In the genomic region with DNA sequence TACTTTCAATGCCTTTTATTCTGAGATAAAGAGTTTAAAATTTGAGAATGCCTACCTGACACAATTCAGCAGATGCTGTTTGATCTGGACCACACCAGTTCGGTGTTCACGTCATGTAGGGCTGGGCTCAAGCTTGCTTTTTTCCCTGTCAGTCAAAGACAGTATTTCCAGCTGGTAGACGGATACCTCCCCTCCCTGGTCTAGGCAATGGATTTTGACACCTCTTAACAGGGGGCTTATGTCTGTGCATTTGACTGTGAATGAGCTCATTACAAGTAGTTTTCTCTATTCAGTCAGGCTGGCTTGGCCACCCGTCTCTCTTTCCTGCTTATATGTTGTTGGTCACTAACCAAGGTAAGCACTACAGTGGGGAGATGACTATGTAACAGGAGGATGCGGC, we compare ENCODE assay signal across 29 mouse cellular contexts. TPM values are rescaled to one million over a fixed set of nuclear protein-coding genes. Genes with fewer than 3 reads are reported as not detected.
DNase-seq lines count a peak whose midpoint lies in the region; ATAC-seq and TF ChIP-seq lines count a peak whose summit lies in the region.
"Had no signal": no experiment of that assay in that cellular context is flagged by ENCODE, and none has a peak within 500 bp of the region (broad histone marks: within the 10 kb centered on the region; RNA-seq: fewer than 3 reads in every experiment).

No protein-coding gene starts in this region.

- TF ChIP-seq POLR2A in heart, adult 2 months (IDR thresholded peaks at IDR 0.05; ENCODE audit: insufficient read depth, low read depth, low read length), result no peak

- TF ChIP-seq EP300 in heart, adult 2 months (IDR thresholded peaks at IDR 0.05; ENCODE audit: insufficient read depth, low read depth, low read length), result no peak

- no peaks in the 10 kb centered on the region for H3K36me3 ChIP-seq in forebrain, embryonic 13.5 days (ENCODE audit: poor library complexity, severe bottlenecking)
- no peaks in the 10 kb centered on the region for H3K36me3 ChIP-seq in forebrain, embryonic 10.5 days (replicated peaks)
- H3K36me3 ChIP-seq in forebrain, embryonic 14.5 days (ENCODE audit: control insufficient read depth, insufficient read depth, low read length), result no peaks in the 10 kb centered on the region
- no peaks in the 10 kb centered on the region for H3K36me3 ChIP-seq in forebrain, postnatal 0 days (ENCODE audit: insufficient read depth)
- no peaks in the 10 kb centered on the region for H3K36me3 ChIP-seq in heart, adult 2 months (ENCODE audit: control insufficient read depth, insufficient read depth, low read length)
- no peaks in the 10 kb centered on the region for H3K36me3 ChIP-seq in midbrain, embryonic 10.5 days
- H3K36me3 ChIP-seq: embryonic facial prominence, embryonic 12.5 days; embryonic facial prominence, embryonic 15.5 days; heart, embryonic 12.5 days; heart, embryonic 15.5 days had no signal

- H3K4me1 ChIP-seq in forebrain, embryonic 13.5 days, result 0 out of 2 replicates have a peak, but pooled peaks cover 12% of the 10 kb centered on the region
- peaks cover 16% of the 10 kb centered on the region for H3K4me1 ChIP-seq in forebrain, embryonic 10.5 days
- no peaks in the 10 kb centered on the region for H3K4me1 ChIP-seq in forebrain, embryonic 14.5 days (ENCODE audit: control insufficient read depth, insufficient read depth, low read length)
- H3K4me1 ChIP-seq in forebrain, postnatal 0 days (ENCODE audit: insufficient read depth), result no peaks in the 10 kb centered on the region
- H3K4me1 ChIP-seq in heart, adult 2 months (ENCODE audit: control insufficient read depth, insufficient read depth, low read length), result no peaks in the 10 kb centered on the region
- H3K4me1 ChIP-seq in midbrain, embryonic 10.5 days, result peaks cover 9% of the 10 kb centered on the region
- H3K4me1 ChIP-seq: embryonic facial prominence, embryonic 15.5 days; heart, embryonic 12.5 days; heart, embryonic 15.5 days had no signal

- H3K4me2 ChIP-seq in forebrain, embryonic 13.5 days, result no peak overlapping the region
- no peak overlapping the region for H3K4me2 ChIP-seq in forebrain, embryonic 14.5 days (ENCODE audit: low read length)
- no peak overlapping the region for H3K4me2 ChIP-seq in forebrain, postnatal 0 days (ENCODE audit: low read depth)
- H3K4me2 ChIP-seq: embryonic facial prominence, embryonic 12.5 days; embryonic facial prominence, embryonic 15.5 days; heart, embryonic 12.5 days; heart, embryonic 15.5 days; hindbrain, embryonic 14.5 days had no signal

- no peak overlapping the region; the same call in 1 of the 2 replicates for H3K27ac ChIP-seq in forebrain, embryonic 13.5 days
- H3K27ac ChIP-seq in forebrain, embryonic 10.5 days, result no peak overlapping the region
- H3K27ac ChIP-seq in forebrain, embryonic 14.5 days (ENCODE audit: low read depth, low read length), result no peak overlapping the region
- H3K27ac ChIP-seq in forebrain, postnatal 0 days (ENCODE audit: low read depth, low read length), result no peak overlapping the region
- H3K27ac ChIP-seq in heart, adult 2 months, result no peak overlapping the region
- no peak overlapping the region for H3K27ac ChIP-seq in midbrain, embryonic 10.5 days (replicated peaks)
- H3K27ac ChIP-seq: embryonic facial prominence, embryonic 12.5 days; embryonic facial prominence, embryonic 15.5 days; heart, embryonic 15.5 days; hindbrain, embryonic 14.5 days; hindbrain, postnatal 0 days had no signal

- intact Hi-C loops in heart, adult 2 months (cut with DNase I), result no loop called here

- H3K9me3 ChIP-seq in forebrain, embryonic 13.5 days (replicated peaks), result no peaks in the 10 kb centered on the region
- H3K9me3 ChIP-seq in forebrain, embryonic 10.5 days, result peaks cover 4% of the 10 kb centered on the region; the same call in 1 of the 2 replicates
- H3K9me3 ChIP-seq in forebrain, embryonic 14.5 days (replicated peaks; ENCODE audit: control insufficient read depth, low read length), result no peaks in the 10 kb centered on the region
- H3K9me3 ChIP-seq in forebrain, postnatal 0 days (ENCODE audit: low read length), result no peaks in the 10 kb centered on the region
- no peaks in the 10 kb centered on the region for H3K9me3 ChIP-seq in midbrain, embryonic 10.5 days (replicated peaks)
- H3K9me3 ChIP-seq: embryonic facial prominence, embryonic 12.5 days; embryonic facial prominence, embryonic 15.5 days; heart, embryonic 12.5 days; heart, embryonic 15.5 days had no signal

- peak; percentile 62 for ATAC-seq in forebrain, embryonic 13.5 days
- peak; percentile 67 for ATAC-seq in forebrain, embryonic 14.5 days
- ATAC-seq in forebrain, postnatal 0 days, result peak; percentile 12; the same call in 1 of the 2 replicates
- ATAC-seq: activated CD4-positive, CD25-positive, alpha-beta regulatory T cell, adult 4 months; hindbrain, postnatal 0 days; inflammation-experienced regulatory T-cells, adult 6 months; intestine, embryonic 16.5 days had no signal

- 36% methylated on average over 5 of the region's 5 CpGs for WGBS in forebrain, embryonic 13.5 days
- WGBS in forebrain, embryonic 10.5 days, result 69% methylated on average over 5 of the region's 5 CpGs
- WGBS in forebrain, embryonic 14.5 days, result 27% methylated on average over 5 of the region's 5 CpGs
- WGBS in forebrain, postnatal 0 days, result 34% methylated on average over 5 of the region's 5 CpGs
- WGBS in heart, adult 2 months, result 86% methylated on average over 5 of the region's 5 CpGs
- WGBS in midbrain, embryonic 10.5 days, result 75% methylated on average over 5 of the region's 5 CpGs

- no peak for TF ChIP-seq CTCF in forebrain, postnatal 0 days (IDR thresholded peaks at IDR 0.05; ENCODE audit: low read depth)
- TF ChIP-seq CTCF in heart, adult 2 months (IDR thresholded peaks at IDR 0.05), result no peak

- no peaks in the 10 kb centered on the region for H3K79me2 ChIP-seq in heart, adult 2 months (replicated peaks; ENCODE audit: control insufficient read depth, insufficient read depth, low read length)

- no peak overlapping the region for H3K9ac ChIP-seq in forebrain, embryonic 13.5 days
- H3K9ac ChIP-seq in forebrain, embryonic 14.5 days (ENCODE audit: low read length), result no peak overlapping the region
- H3K9ac ChIP-seq in forebrain, postnatal 0 days, result no peak overlapping the region
- no peak overlapping the region for H3K9ac ChIP-seq in heart, adult 2 months (ENCODE audit: low read depth, low read length)
- H3K9ac ChIP-seq: embryonic facial prominence, embryonic 12.5 days; embryonic facial prominence, embryonic 15.5 days; heart, embryonic 12.5 days; heart, embryonic 15.5 days; hindbrain, embryonic 14.5 days had no signal

- H3K27me3 ChIP-seq in forebrain, embryonic 13.5 days, result peaks cover 12% of the 10 kb centered on the region
- peaks cover 19% of the 10 kb centered on the region for H3K27me3 ChIP-seq in forebrain, embryonic 10.5 days (ENCODE audit: poor library complexity, severe bottlenecking)
- H3K27me3 ChIP-seq in forebrain, embryonic 14.5 days (replicated peaks; ENCODE audit: control insufficient read depth, insufficient read depth, low read length), result peaks cover 9% of the 10 kb centered on the region
- no peaks in the 10 kb centered on the region; the same call in 1 of the 2 replicates for H3K27me3 ChIP-seq in forebrain, postnatal 0 days (ENCODE audit: insufficient read depth, low read length)
- H3K27me3 ChIP-seq in heart, adult 2 months (ENCODE audit: control insufficient read depth, insufficient read depth, low read length), result no peaks in the 10 kb centered on the region
- H3K27me3 ChIP-seq in midbrain, embryonic 10.5 days (ENCODE audit: low read depth, poor library complexity, severe bottlenecking), result peaks cover 17% of the 10 kb centered on the region
- H3K27me3 ChIP-seq: CH12.LX had no signal

- no peak for DNase-seq in forebrain, embryonic 10.5 days (ENCODE audit: extremely low spot score, low spot score)
- DNase-seq in forebrain, embryonic 14.5 days (ENCODE audit: low spot score), result peak; percentile 48
- no peak for DNase-seq in forebrain, postnatal 0 days
- DNase-seq in heart, adult 2 months, result no peak
- no peak for DNase-seq in midbrain, embryonic 10.5 days (ENCODE audit: low spot score)
- DNase-seq in embryo, embryonic 10 days (ENCODE audit: low spot score), result no peak
- DNase-seq: adrenal gland, adult 8-10 months; adrenal gland, postnatal 25 days; B cell, adult 2 months; cerebellum, adult 18-20 months; cerebellum, adult 9-10 months; cerebellum, postnatal 14 days; gastrocnemius, postnatal 14 days; heart, adult 11 months; heart, postnatal 10 days; heart, postnatal 4 days; kidney, adult 18-20 months had no signal

- no peak overlapping the region for H3K4me3 ChIP-seq in forebrain, embryonic 13.5 days
- no peak overlapping the region for H3K4me3 ChIP-seq in forebrain, embryonic 10.5 days
- no peak overlapping the region for H3K4me3 ChIP-seq in forebrain, embryonic 14.5 days (ENCODE audit: low read depth, low read length)
- H3K4me3 ChIP-seq in forebrain, postnatal 0 days (ENCODE audit: low read depth, low read length), result no peak overlapping the region
- no peak overlapping the region for H3K4me3 ChIP-seq in heart, adult 2 months
- no peak overlapping the region for H3K4me3 ChIP-seq in midbrain, embryonic 10.5 days
- H3K4me3 ChIP-seq: embryonic facial prominence, embryonic 12.5 days; embryonic facial prominence, embryonic 15.5 days; heart, embryonic 12.5 days; heart, embryonic 15.5 days had no signal

RNA-seq across cellular contexts. Expression of gene Chst8, which starts 6.1 kb away (rescaled TPM):
- 9.7 and 16.4 TPM in 2 replicates for polyA plus RNA-seq in forebrain, embryonic 13.5 days (2015; fragmentation: Nextera tagmentation; extraction: Ambion mirVana)
- polyA plus RNA-seq in forebrain, embryonic 10.5 days (2016; fragmentation: Nextera tagmentation; extraction: Ambion mirVana), result 4.3 and 5.7 TPM in 2 replicates
- polyA plus RNA-seq in forebrain, embryonic 14.5 days (2014; fragmentation: Nextera tagmentation; extraction: Ambion mirVana), result 9.2 and 10.4 TPM in 2 replicates
- total RNA-seq in forebrain, postnatal 0 days (2014; rRNA removed), result 17.6 and 22.2 TPM in 2 replicates
- polyA plus RNA-seq in forebrain, postnatal 0 days (2015; fragmentation: Nextera tagmentation; extraction: Ambion mirVana), result 10.8 and 14.2 TPM in 2 replicates
- total RNA-seq in heart, adult 2 months (2021), result under 1 TPM in 1 of 2 experiments, not detected in 1; 0.39 TPM
- polyA plus RNA-seq in heart, adult 2 months (2012; rRNA removed), result 0.23 and 0.41 TPM in 2 replicates
- polyA plus RNA-seq in midbrain, embryonic 10.5 days (2016; fragmentation: Nextera tagmentation; extraction: Ambion mirVana), result 5.3 and 9.5 TPM in 2 replicates
- total RNA-seq: MEL had no signal
- polyA plus RNA-seq: activated CD4-positive, CD25-positive, alpha-beta regulatory T cell, adult 4 months; inflammation-experienced regulatory T-cells, adult 6 months had no signal

Comparison
In these comparisons a context has a peak if more than half of its experiments do, and no peak if none do; other contexts are left out.
1. ATAC-seq: peak in every context shown above with its lines; median percentile 67 in forebrain, embryonic 14.5 days; 62 in forebrain, embryonic 13.5 days; 12 in forebrain, postnatal 0 days.